Mouse (Mus musculus): ENCODE results near the gene Zfp820.
"Not testable (repeated sequence)": the region's sequence is repeated elsewhere in the genome, so short reads cannot be mapped to it uniquely, and the experiment has no call there.

The Zfp820 gene

DNA sequence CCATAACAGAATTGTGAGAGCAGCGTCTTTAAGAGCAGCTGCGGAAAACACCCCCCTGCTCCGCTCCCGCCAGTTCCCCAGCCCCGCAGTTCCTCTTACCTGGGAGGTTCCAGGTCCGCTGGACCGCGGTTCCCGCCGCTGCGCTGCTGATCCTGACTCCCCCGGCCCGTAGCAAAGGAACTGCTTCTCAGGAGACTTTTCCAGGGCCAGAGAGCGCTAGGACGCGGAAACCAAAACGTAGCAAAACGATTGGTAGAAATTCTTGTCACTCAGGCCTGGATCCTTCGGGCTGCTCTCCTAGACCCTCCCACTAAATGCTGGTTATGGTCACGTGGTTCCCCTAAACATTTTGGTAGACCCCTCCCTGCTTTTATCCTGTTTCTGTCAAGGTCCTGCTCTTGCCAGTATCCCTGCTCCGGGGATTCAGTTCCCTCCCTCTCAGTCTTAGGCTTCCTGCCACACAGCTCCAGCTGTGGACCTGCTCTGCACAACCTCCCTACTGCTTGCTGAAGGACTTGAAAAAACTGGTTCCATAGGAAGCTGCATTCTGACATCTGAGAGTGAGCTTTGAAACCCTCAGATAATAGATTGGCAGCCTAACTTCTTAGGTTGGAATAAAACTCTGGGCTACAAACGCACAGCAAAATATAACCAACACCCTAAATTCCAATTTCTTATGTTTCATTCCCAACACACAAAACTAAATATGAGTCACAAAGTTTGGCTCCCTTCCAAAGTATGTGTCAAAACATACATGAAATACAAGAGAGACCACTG, at the start of gene Zfp820:
Zfp820 (minus strand) TSS at position 228 of the 777 bp plus-strand sequence.
- ChIA-PET POLR2A (interaction anchor here in 2 of 4 experiments (0.7 to 1.3 kb wide), 4 partner anchors 9 to 115 kb away, joined by 3 to 4 read pairs (median 3); partner anchors contain the start of gene Zfp229 (in 1 of the 2)), CTCF (interaction anchor here in 2 of 4 experiments (0.6 to 0.7 kb wide), 2 partner anchors 18 to 64 kb away, joined by 3 to 8 read pairs; no protein-coding TSS in a partner anchor)

DNA sequence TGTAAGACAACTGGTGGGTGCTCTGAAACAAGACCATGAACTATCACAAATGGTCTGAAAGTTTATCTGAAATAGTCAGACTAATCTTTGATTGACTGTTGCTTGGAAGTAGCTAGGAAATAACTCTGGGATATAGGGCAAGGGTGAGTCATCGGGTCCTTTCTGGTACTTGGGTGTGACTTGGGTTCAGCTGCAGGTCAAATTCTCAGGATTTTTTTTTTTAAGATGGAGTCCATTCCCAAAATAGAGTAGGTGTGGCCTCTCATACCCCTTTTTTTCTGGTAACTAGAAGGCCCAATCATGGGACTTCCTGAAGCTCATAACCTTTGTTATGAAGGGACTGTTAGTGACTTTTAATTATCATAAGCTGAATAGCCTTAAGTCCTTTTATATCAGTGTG, 25.7 kb upstream of the Zfp820 start:
- ChIA-PET POLR2A (no interaction called here), CTCF (no interaction called here)

DNA sequence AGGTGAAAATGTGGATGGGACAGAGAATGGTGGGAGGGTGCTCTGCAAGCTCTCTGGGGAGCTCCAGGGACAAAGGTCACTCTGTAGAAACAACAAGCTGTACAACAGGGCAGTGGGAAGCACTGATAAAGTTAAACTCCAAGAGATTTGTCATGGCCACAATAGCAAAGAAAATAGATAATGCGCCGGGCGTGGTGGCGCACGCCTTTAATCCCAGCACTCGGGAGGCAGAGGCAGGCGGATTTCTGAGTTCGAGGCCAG, 680 bp upstream of the Zfp820 start:
- CTCF ChIA-PET = interaction anchor here in 1 of 4 experiments (0.6 kb wide), 1 partner anchor 19 kb away, joined by 8 read pairs; no protein-coding TSS in a partner anchor
- POLR2A ChIA-PET = interaction anchor here in 2 of 4 experiments (1.1 to 1.3 kb wide), 2 partner anchors 21 to 116 kb away, joined by 3 read pairs; partner anchors contain the start of gene Zfp229 (in 1 of the 2)

DNA sequence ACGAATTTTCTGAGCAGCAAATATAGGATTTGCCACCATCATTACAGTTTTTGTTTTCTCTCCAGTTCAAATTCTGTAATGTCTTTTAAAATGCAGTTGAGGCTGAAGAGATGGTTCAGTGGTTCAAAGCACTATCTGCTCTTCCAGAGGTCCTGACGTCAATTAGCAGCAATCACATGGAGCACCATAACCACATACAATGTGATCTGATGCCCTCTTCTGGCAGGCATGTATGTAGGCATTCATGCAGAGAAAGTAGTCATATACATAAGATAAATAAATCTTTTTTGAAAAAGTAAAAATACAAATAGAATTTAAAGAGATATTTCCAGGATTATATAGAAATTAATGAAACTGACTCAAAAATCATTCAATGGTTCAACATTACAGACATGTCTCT, 7.1 kb downstream of the Zfp820 start:
- CTCF ChIA-PET = no interaction called here

DNA sequence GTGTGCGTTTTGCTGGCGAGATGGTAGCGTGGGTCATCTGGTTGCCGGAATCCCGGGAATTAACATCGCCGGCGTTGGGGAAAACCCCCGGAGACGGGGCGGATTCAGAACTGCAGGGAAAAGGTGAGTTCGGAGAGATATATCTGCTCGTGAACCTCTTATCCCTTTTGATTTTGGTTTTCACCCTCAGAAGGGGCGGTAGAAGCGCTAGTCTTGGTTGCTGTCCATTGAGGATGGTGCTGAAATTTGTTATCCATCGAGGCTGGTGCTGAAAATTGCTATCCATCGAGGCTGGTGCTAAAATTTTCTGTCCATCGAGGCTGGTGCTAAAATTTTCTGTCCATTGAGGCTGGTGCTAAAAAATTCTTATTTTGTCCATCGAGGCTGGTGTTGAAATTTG, 44.2 kb downstream of the Zfp820 start:
- CTCF ChIA-PET, POLR2A ChIA-PET: not testable (repeated sequence)

More for the DNA sequence above, 7.1 kb downstream of the Zfp820 start:
- POLR2A ChIA-PET = interaction anchor here in 2 of 4 experiments (0.6 kb wide), 2 partner anchors 22 to 545 kb away, joined by 3 to 5 read pairs; no protein-coding TSS in a partner anchor

DNA sequence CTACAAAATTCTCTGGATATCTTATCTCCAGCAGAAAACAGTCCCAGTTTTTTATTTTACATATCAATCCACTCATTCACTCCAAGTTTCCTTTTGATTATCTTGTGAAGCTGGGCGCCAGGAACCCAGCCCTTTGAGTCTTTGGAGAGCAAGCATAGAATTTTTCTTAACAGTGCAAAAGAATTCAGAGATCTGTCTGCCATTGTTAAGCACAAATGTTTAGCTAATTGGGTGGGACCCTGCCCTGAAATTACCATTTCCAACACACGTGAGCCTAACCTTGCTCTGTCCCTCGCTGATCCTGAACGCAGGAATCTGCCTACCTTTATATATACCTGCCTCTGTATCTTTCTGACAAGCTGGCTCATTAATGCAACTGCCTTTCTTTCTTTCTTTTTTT, 53.3 kb downstream of the Zfp820 start:
- CTCF ChIA-PET = interaction anchor here in 1 of 4 experiments (0.7 to 1.1 kb wide), 2 partner anchors 25 to 112 kb away, joined by 3 to 5 read pairs; no protein-coding TSS in a partner anchor
- POLR2A ChIA-PET = interaction anchor here (0.6 to 1.1 kb wide), 7 partner anchors 13 to 117 kb away, joined by 3 to 7 read pairs (median 4); partner anchors contain the start of gene Zfp995 (in 1 of the 4)

DNA sequence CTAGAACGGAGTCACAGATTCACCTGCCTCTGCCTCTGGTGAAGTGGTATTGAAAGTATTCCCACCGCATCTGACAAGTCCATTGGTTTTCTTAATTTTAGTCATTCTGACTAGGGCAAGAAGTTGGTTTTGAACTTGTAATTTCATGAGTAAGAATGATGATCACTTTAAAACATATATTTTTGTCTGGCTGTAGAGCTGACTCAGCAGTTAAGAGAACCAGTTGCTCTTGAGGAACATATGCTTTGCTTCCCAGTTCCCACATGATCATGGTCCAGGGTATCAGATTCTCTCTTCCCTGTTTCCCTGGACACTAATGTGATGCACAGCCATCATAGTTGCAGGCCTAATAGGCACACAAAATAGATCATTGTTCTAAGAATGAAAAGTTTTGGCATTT, 75.2 kb downstream of the Zfp820 start:
- ChIA-PET POLR2A (no interaction called here), CTCF (no interaction called here)
